Comparison of ENCODE assay signal across 27 mouse cellular contexts in the genomic region with DNA sequence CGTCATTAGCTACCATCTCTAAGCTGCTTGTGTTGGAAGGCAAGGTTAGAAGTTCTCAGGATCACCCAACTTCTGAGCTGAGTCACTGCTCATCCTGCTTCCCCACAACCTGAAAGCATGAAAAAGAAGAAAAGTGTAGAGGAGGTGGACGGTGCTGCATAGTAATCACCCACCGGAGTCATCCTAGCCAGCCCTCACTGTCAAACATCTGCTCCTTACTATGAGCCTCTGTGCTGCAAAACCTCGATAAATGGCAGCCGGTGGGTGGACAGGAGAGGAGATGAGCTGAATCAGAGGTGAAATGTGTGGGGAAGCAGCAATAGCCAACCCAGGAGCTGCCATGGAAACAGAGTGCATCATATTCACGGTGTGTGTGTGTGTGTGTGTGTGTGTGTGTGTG. TPM values are rescaled to one million over a fixed set of nuclear protein-coding genes. Genes with fewer than 3 reads are reported as not detected.
A peak's percentile ranks its signal among the peaks of the same experiment; 100 is the strongest.
DNase-seq lines count a peak whose midpoint lies in the region.
"Had no signal": no experiment of that assay in that cellular context is flagged by ENCODE, and none has a peak within 500 bp of the region (broad histone marks: within the 10 kb centered on the region; RNA-seq: fewer than 3 reads in every experiment).

No protein-coding gene starts in this region.

- peak; percentile 14 to 37 for DNase-seq in left cerebral cortex, adult 18-20 months (ENCODE audit: low spot score in 2 of 2)
- no peak for DNase-seq in left cerebral cortex, postnatal 4 days
- DNase-seq in frontal cortex, adult 2 months (ENCODE audit: extremely low spot score in 1 of 2, low spot score in 1 of 2) = peak; percentile 41 to 74
- DNase-seq in left cerebral cortex, postnatal 14 days (ENCODE audit: low spot score in 2 of 2) = peak; percentile 27 to 65
- DNase-seq in right cerebral cortex, postnatal 36 days (ENCODE audit: low spot score in 2 of 2) = peak; percentile 38 to 44
- no peak for DNase-seq in ovary, postnatal 10 days (ENCODE audit: low spot score)
- no peak for DNase-seq in kidney, adult 11 months
- DNase-seq: adrenal gland, adult 2 months; B cell, adult 2 months; cerebellum, adult 2 months; cerebellum, postnatal 25 days; embryo, embryonic 11 days; gastrocnemius, postnatal 36 days; heart, postnatal 36 days; kidney, adult 2 months; kidney, postnatal 10 days; lung, embryonic 14.5 days; lung, postnatal 36 days; midbrain, embryonic 14.5 days; retina, postnatal 1 day; thymus, adult 2 months; thymus, postnatal 4 days had no signal

- intact Hi-C loops in left cerebral cortex, postnatal 4 days (cut with DNase I) = no loop called here
- intact Hi-C loops in left cerebral cortex, postnatal 14 days (cut with DNase I) = no loop called here

RNA-seq across cellular contexts. Expression of a gene that starts 39.4 kb away (rescaled TPM):
- total RNA-seq in left cerebral cortex, adult 18-20 months (2021) = 10 to 100 TPM; 15.5 to 20.4 TPM
- total RNA-seq in left cerebral cortex, postnatal 4 days (2021) = 1 to 10 TPM; 1.2 to 3.3 TPM
- 10.6 and 13.6 TPM in 2 replicates for polyA plus RNA-seq in frontal cortex, adult 2 months (2012; rRNA removed)
- 1 to 10 TPM; 3.6 to 7.7 TPM for total RNA-seq in left cerebral cortex, postnatal 14 days (2021)
- total RNA-seq: heart, postnatal 36 days had no signal
- polyA plus RNA-seq: G1E had no signal

RNA-seq across cellular contexts. Expression of a gene that starts 42.4 kb away (rescaled TPM):
- 10 to 100 TPM; 22.9 to 23.4 TPM for total RNA-seq in left cerebral cortex, adult 18-20 months (2021)
- 10 to 100 TPM; 28.6 to 33.2 TPM for total RNA-seq in left cerebral cortex, postnatal 4 days (2021)
- 16.5 and 18.1 TPM in 2 replicates for polyA plus RNA-seq in frontal cortex, adult 2 months (2012; rRNA removed)
- 10 to 100 TPM; 20.3 to 22.2 TPM for total RNA-seq in left cerebral cortex, postnatal 14 days (2021)
- total RNA-seq: megakaryocyte-erythroid progenitor cell, adult 5-6 weeks had no signal

RNA-seq across cellular contexts. Expression of a gene that starts 44.0 kb away (rescaled TPM):
- total RNA-seq in left cerebral cortex, adult 18-20 months (2021) = under 1 TPM; 0.42 to 0.46 TPM
- under 1 TPM; 0.42 to 0.44 TPM for total RNA-seq in left cerebral cortex, postnatal 4 days (2021)
- polyA plus RNA-seq in frontal cortex, adult 2 months (2012; rRNA removed) = 0.42 and 0.44 TPM in 2 replicates
- total RNA-seq in left cerebral cortex, postnatal 14 days (2021) = under 1 TPM; 0.17 to 0.40 TPM
- total RNA-seq: CH12.LX; gastrocnemius, adult 18-20 months; gastrocnemius, postnatal 36 days; megakaryocyte-erythroid progenitor cell, adult 5-6 weeks had no signal
- polyA plus RNA-seq: adrenal gland, adult 2 months; G1E; inflammation-experienced regulatory T-cells, adult 6 months had no signal

Comparison
In these comparisons a context has a peak if more than half of its experiments do, and no peak if none do; other contexts are left out.
1. DNase-seq: peak in left cerebral cortex, adult 18-20 months (2 of 2), frontal cortex, adult 2 months (2 of 2), left cerebral cortex, postnatal 14 days (2 of 2) and right cerebral cortex, postnatal 36 days (2 of 2); none in left cerebral cortex, postnatal 4 days (single experiment), ovary, postnatal 10 days (single experiment) and kidney, adult 11 months (single experiment).